Mouse (Mus musculus) forebrain, embryonic 10.5 days (tissue): ENCODE results near the gene 4933405L10Rik. TPM values are rescaled to one million over a fixed set of nuclear protein-coding genes. Genes with fewer than 3 reads are reported as not detected.

Experiments
- DNase-seq: peaks from one replicate; pipeline ENCODE4 v3.0.0-alpha.2; 2017; ENCODE audit warnings: low spot score; ENCODE audit errors: extremely low spot score
- H3K27ac ChIP-seq: fragments of 300-500 bp; sonication (generic); 2 replicates; pipeline ENCODE4 v1.5.1; 2016; ENCODE audit warnings: mild to moderate bottlenecking
- H3K27me3 ChIP-seq: fragments of 300-500 bp; sonication (generic); 2 replicates; pipeline ENCODE4 v1.6.1; 2016; ENCODE audit warnings: mild to moderate bottlenecking; ENCODE audit not compliant: poor library complexity, severe bottlenecking
- H3K36me3 ChIP-seq: fragments of 300-500 bp; sonication (generic); replicated peaks from 2 replicates; pipeline ENCODE4 v1.6.1; 2016; ENCODE audit warnings: mild to moderate bottlenecking, moderate library complexity
- H3K4me1 ChIP-seq: fragments of 300-500 bp; sonication (generic); 2 replicates; pipeline ENCODE4 v1.6.1; 2016
- H3K4me3 ChIP-seq: fragments of 300-500 bp; sonication (generic); 2 replicates; pipeline ENCODE4 v1.5.1; 2016; ENCODE audit warnings: mild to moderate bottlenecking, moderate library complexity
- H3K9me3 ChIP-seq: fragments of 300-500 bp; sonication (generic); 2 replicates; pipeline ENCODE4 v1.6.1; 2016; ENCODE audit warnings: mild to moderate bottlenecking, moderate library complexity
- WGBS: fragments of 180-500 bp; shearing (Covaris S2); methylation state at CpG from one replicate; pipeline ENCODE4 v1.1.7; 2016; 5-methylcytosine and 5-hydroxymethylcytosine counted together
- polyA plus RNA-seq: library from polyadenylated mRNA; unstranded; fragments of >200 nt; fragmentation: Nextera tagmentation; extraction: Ambion mirVana; gene quantifications from 2 replicates; pipeline ENCODE4 v1.2.1, GENCODE M21; 2016

The 4933405L10Rik gene
- polyA plus RNA-seq, 1 experiment from 2014 or later = 0.21 TPM

DNA sequence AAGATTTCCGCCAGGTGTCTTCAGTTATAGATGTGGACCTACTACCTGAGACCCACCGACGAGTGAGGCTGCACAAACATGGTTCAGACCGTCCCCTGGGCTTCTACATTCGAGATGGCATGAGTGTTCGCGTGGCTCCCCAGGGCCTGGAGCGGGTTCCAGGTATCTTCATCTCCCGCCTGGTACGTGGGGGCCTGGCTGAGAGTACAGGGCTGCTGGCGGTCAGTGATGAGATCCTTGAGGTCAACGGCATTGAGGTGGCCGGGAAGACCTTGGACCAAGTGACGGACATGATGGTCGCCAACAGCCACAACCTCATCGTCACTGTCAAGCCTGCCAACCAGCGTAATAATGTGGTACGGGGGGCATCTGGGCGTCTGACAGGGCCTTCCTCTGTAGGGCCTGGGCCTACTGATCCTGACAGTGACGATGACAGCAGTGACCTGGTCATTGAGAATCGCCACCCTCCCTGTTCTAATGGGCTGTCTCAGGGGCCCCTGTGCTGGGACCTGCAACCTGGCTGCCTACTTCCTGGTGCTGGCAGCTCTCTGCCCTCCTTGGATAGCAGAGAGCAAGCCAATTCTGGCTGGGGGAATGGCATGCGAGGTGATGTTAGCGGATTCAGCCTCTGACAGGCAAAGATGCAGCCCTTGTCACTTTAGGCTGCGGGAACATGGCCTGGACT, 4.6 kb upstream of the 4933405L10Rik start:
- Histone ChIP-seq H3K9me3 (no peaks in the 10 kb centered on the region), H3K27ac (no peak overlapping the region), H3K36me3 (peaks cover 57% of the 10 kb centered on the region), H3K27me3 (no peaks in the 10 kb centered on the region), H3K4me1 (peaks cover 61% of the 10 kb centered on the region), H3K4me3 (peak overlapping the region; percentile 77; the same call in 1 of the 2 replicates)
- WGBS = 91% methylated on average over 24 of the region's 24 CpGs
- no peak for DNase-seq

DNA sequence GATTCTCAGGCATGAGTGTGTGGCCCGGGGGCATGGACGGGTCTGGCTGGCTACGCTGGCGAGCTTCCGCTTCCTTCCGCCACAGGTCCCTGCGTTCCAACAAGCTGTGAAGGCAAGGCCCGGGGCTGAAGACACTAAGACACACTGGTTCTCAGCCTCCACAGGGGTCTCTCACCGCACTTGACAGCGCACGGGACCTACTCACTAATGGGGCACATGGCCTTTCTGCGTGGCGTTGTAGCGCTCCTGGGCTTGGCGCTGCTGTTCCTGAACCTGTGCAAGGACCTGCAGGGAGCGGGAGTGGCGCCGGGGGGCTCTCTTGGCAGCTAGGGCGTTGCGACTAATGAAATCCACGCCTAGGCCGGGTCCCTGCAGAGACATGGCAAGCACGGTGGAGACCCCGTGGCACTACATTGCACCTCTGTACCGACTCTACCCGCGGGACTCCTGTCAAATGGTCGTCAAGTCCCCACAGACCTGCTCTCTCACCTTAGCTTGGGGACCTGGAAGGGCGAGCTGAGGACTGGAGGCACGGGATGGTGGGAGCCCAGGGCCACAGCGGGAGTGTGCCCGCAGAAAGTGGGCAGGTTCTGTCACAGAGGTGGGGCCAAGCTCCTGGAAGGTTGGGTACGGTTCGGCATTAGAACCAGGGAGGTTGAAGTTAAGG, 3.2 kb upstream of the 4933405L10Rik start:
- peaks cover 65% of the 10 kb centered on the region for H3K4me1 ChIP-seq

DNA sequence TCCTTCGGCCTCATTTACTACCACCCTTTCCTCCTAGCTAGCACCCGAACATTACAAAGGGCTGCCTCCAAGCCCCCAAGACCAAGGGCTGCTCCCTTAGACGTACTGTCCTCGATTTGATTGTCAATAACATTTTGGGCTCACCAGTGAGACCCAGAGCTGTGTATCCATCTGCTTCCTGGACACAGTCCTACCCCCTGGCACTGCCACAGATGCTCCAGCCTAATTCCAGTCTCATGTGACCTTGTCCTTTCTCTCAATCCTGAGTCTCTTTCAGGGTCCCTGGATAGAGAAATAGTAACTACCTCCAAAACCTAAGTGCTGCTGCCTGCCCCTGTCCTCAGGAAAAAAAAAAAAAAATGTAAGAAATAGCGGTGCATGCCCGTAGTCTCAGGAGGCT, 2.5 kb upstream of the 4933405L10Rik start:
- no peak overlapping the region for H3K27ac ChIP-seq
- no peak for DNase-seq
- H3K4me1 ChIP-seq = peaks cover 58% of the 10 kb centered on the region
- H3K36me3 ChIP-seq = peaks cover 41% of the 10 kb centered on the region
- no peak overlapping the region for H3K4me3 ChIP-seq
- no peaks in the 10 kb centered on the region for H3K9me3 ChIP-seq
- 91% methylated on average over 6 of the region's 6 CpGs for WGBS
- H3K27me3 ChIP-seq = no peaks in the 10 kb centered on the region

More for the DNA sequence above, 3.2 kb upstream of the 4933405L10Rik start:
- no peaks in the 10 kb centered on the region for H3K9me3 ChIP-seq
- 93% methylated on average over 34 of the region's 34 CpGs for WGBS
- no peak for DNase-seq
- no peak overlapping the region for H3K27ac ChIP-seq
- H3K27me3 ChIP-seq = no peaks in the 10 kb centered on the region
- H3K36me3 ChIP-seq = peaks cover 44% of the 10 kb centered on the region
- no peak overlapping the region; the same call in 1 of the 2 replicates for H3K4me3 ChIP-seq

DNA sequence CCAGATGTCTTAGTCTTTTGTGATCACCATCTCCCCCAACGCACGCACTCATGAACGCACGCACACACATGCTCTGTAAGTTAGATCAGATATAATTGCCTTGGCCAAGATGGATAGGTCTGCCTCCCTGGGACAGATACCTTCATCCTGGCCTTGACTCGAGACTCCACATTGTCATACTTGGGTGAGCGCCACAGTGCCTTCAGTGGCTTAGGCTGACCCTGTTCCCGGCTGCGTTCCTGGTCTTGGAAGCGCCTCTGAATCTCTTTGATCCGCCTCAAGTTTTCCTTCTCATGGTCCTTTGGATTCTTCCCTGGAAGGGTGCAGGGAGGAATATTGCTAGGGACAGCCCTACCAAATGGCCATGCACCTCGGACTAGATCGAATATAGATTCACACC, 1.0 kb upstream of the 4933405L10Rik start:
- Histone ChIP-seq H3K4me1 (peaks cover 50% of the 10 kb centered on the region), H3K4me3 (peak overlapping the region; percentile 89), H3K9me3 (no peaks in the 10 kb centered on the region), H3K27ac (no peak overlapping the region), H3K27me3 (no peaks in the 10 kb centered on the region), H3K36me3 (peaks cover 41% of the 10 kb centered on the region)
- DNase-seq = no peak
- 85% methylated on average over 12 of the region's 12 CpGs for WGBS

DNA sequence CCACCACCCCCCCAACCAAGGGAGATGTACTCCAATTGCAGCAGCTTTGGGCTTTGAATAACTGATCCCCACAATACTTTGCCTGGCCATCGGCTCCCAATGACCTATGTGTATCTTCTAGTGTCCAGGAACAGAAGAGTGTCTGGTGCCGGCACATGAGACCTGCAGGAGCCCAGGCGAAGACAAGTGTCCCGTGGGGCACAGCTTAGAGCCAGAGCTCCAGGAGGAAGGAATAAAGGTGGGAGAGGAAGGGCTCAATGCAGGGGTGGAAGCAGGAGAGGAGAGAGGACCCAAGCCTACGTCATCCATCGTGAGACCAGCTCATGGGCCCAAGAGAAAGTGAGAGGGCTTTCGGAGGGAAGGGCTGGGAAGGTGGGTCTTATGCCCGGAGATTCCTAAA, 1.2 kb downstream of the 4933405L10Rik start:
- 0 out of 2 replicates have a peak overlapping the region, but pooled peaks have one; percentile 89 for H3K4me3 ChIP-seq
- peak; percentile 14 for DNase-seq
- no peaks in the 10 kb centered on the region for H3K27me3 ChIP-seq
- peaks cover 34% of the 10 kb centered on the region for H3K4me1 ChIP-seq
- no peaks in the 10 kb centered on the region for H3K9me3 ChIP-seq
- no peak overlapping the region for H3K27ac ChIP-seq
- H3K36me3 ChIP-seq = peaks cover 24% of the 10 kb centered on the region
- 94% methylated on average over 8 of the region's 8 CpGs for WGBS

DNA sequence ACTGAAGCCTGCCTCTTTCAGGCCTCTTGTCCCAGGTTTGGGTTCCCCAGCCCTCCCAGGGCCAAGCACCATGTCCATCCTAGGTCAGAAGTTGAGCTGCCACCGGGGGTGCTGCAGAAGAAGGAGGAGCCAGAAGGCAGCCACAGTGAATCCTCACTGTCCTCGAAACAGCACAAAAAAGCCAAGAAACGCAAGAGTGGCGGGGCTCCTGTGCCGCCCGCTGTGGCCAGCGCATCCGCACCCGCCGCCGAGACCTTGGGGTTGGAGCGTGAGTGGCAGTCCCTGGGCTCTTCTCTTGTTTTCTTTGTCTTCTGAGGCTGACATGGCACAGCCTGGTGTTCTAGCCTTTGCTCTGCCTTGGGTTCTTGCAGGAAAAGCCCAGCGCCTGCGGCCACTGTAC, 1.9 kb downstream of the 4933405L10Rik start:
- Histone ChIP-seq H3K4me1 (peaks cover 30% of the 10 kb centered on the region), H3K27me3 (no peaks in the 10 kb centered on the region), H3K27ac (0 out of 2 replicates have a peak overlapping the region, but pooled peaks have one; percentile 30), H3K4me3 (no peak overlapping the region), H3K36me3 (peaks cover 18% of the 10 kb centered on the region), H3K9me3 (no peaks in the 10 kb centered on the region)
- DNase-seq = peak; percentile 14
- WGBS = 74% methylated on average over 14 of the region's 14 CpGs

DNA sequence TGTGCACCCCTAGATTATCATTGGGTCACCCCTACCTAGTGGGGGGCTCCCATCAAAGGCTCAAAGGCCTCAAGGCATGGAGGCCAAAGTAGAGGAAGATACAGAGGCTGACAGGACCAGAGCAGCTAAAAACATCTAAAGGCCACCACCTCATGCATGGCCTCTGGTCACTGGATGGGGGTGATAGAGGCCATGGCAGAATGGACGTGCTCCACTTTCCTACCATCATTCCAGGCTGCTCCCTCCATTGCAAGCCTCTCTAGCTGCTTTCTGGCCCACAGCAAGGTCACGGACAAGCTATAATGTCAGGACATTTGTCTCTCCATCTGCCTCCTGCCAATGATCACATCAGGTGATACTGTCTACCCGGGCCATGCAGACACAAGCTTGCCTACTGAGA, 4.8 kb downstream of the 4933405L10Rik start:
- Histone ChIP-seq H3K9me3 (no peaks in the 10 kb centered on the region), H3K27ac (no peak overlapping the region), H3K4me1 (peaks cover 11% of the 10 kb centered on the region), H3K27me3 (no peaks in the 10 kb centered on the region), H3K4me3 (no peak overlapping the region), H3K36me3 (peaks cover 19% of the 10 kb centered on the region)
- no peak for DNase-seq
- 84% methylated on average over 3 of the region's 3 CpGs for WGBS

DNA sequence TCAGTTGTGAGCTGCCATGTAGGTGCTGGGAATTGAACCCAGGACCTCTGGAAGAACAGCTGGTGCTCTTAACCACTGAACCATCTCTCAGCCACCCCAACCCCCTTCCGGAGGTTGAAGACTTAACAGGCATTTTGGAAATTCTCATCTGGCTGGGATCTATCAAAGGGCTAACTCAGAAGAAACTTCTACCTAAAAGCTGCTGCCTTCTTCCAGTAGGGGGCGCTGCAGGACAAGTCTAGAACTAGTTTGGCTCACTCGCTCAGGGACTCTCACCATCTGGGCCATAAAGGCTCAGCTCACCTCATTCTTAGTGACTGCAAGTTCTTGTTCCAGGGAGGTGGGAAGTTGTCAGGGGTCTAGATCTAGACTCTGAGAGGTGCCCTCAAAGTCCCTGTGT, 6.7 kb downstream of the 4933405L10Rik start:
- H3K4me1 ChIP-seq = no peaks in the 10 kb centered on the region
- no peaks in the 10 kb centered on the region for H3K9me3 ChIP-seq
- H3K27me3 ChIP-seq = no peaks in the 10 kb centered on the region
- H3K36me3 ChIP-seq = peaks cover 25% of the 10 kb centered on the region
- H3K4me3 ChIP-seq = no peak overlapping the region
- H3K27ac ChIP-seq = no peak overlapping the region
- 11% methylated on average over 3 of the region's 3 CpGs for WGBS
- peak; percentile 84 for DNase-seq

DNA sequence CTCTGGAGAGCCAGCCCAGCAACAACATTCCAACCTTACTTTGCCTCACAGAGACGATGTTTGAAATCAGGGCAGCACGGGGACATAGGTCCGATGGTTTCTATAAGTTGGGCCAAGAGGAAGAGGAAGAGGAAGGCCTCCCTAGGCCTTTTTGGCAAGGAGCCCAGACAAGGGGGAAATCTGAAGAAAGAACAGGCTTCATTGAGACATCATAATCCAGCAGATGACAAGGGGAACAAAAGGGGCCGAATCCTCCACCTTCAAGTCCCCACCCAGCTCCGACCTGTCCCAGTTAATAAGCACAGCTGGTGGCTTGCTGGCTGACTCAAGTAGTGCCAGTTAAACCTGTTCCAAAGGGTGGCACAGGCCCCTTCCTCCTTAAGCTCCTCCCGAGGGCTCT, 7.6 kb downstream of the 4933405L10Rik start:
- no peak for DNase-seq
- 86% methylated on average over 6 of the region's 6 CpGs for WGBS
- Histone ChIP-seq H3K27ac (no peak overlapping the region), H3K36me3 (peaks cover 25% of the 10 kb centered on the region), H3K9me3 (no peaks in the 10 kb centered on the region), H3K4me1 (no peaks in the 10 kb centered on the region), H3K27me3 (no peaks in the 10 kb centered on the region), H3K4me3 (no peak overlapping the region)

DNA sequence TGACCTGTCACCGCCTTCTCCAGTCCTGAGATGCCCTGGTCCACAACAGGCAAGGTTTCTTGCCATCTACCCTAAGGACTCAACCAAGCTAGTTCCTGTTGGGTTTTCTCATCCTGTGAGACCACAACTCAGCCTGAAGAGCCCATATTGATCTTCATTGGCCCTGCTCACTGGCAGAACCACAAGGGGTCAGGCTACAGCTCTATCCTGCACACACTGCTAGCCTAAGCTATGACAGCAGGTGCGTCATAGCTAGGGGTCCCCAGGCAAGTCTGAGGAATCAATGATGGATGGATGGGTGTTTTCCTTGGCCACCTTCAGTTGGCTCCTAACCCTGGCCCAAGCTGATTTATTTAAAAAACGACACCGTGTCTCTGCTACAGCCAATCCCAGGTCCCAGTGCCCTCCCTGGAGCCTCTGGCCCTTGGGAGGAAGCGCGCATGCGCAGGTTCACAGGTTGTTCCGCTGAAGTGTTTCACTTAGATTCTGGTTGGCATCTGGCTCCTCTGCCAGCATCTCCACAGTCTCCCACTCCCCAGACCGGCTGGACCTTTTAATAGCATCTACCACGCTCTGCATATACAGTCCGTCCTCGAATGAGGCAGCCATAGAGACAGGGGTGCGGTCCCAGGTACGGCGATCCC, 9.0 kb downstream of the 4933405L10Rik start:
- H3K4me3 ChIP-seq = no peak overlapping the region
- DNase-seq = no peak
- no peaks in the 10 kb centered on the region for H3K27me3 ChIP-seq
- no peaks in the 10 kb centered on the region for H3K4me1 ChIP-seq
- H3K9me3 ChIP-seq = no peaks in the 10 kb centered on the region
- 92% methylated on average over 15 of the region's 15 CpGs for WGBS
- no peak overlapping the region for H3K27ac ChIP-seq
- peaks cover 33% of the 10 kb centered on the region for H3K36me3 ChIP-seq

DNA sequence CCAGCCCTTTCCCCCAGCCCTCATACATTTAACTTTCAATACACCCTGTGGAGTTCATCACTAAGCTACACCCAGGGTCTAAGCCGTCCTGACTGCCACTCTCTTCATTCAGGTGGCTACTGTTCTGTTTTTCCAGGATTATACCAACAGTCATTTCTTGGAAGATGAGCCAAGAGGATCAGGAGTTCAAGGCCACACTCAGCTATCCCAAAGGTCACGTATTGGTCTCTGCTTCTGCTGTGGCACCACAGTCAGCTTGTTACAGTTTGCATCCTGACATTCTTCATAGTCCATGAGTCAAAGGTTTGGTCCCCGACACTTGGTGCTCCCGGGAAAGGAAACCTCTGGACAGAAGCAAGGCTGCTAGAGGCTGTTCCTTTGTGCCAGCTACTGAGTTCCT, 12.2 kb downstream of the 4933405L10Rik start:
- WGBS = 92% methylated on average over 4 of the region's 4 CpGs
- Histone ChIP-seq H3K27ac (no peak overlapping the region), H3K4me3 (no peak overlapping the region), H3K36me3 (peaks cover 53% of the 10 kb centered on the region), H3K27me3 (no peaks in the 10 kb centered on the region), H3K9me3 (no peaks in the 10 kb centered on the region), H3K4me1 (no peaks in the 10 kb centered on the region)
- no peak for DNase-seq

DNA sequence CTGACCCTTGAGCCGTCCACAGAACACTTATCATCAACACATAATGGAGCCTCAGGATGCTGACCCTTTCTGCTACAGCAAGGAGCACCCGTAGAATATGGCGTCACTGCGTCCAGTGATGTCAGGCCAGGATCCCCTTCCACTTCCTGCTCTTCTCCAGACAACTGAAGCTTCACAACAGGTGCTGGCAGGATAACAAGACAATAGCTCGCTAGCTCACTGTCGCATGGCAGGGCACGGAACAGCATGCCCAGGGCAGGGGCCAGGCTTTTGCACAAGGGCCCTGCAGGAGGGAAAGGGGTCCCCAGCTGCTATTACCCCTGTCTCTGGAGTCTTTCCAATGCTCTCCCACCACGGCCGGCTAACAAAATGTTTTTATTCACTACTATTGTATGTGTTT, 15.4 kb downstream of the 4933405L10Rik start:
- Histone ChIP-seq H3K27ac (no peak overlapping the region), H3K4me1 (no peaks in the 10 kb centered on the region), H3K4me3 (no peak overlapping the region), H3K9me3 (no peaks in the 10 kb centered on the region), H3K36me3 (peaks cover 55% of the 10 kb centered on the region), H3K27me3 (no peaks in the 10 kb centered on the region)
- 93% methylated on average over 9 of the region's 9 CpGs for WGBS
- DNase-seq = no peak

DNA sequence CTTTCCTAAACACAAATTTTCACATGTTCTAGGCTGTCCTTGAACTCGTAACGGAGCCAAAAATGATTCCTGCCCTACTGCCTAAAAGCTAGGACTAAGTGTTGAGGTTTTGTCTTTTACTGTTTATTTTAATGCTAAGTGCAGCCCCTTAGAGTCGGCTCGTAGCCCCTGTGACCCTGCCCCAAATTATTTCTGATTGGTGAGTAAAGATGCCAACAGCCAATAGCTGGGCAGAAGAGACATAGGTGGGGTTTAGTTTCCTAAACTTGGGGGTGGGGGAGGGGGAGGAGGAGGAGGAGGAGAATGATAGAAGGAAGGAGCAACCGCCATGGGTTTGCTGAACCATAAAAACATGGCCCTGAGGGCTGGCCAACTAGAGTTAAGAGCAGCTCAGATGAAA, 18.3 kb downstream of the 4933405L10Rik start:
- Histone ChIP-seq H3K36me3 (peaks cover 57% of the 10 kb centered on the region), H3K9me3 (no peaks in the 10 kb centered on the region), H3K27ac (no peak overlapping the region), H3K4me1 (no peaks in the 10 kb centered on the region), H3K4me3 (no peak overlapping the region), H3K27me3 (no peaks in the 10 kb centered on the region)
- WGBS = 90% methylated on average over 5 of the region's 5 CpGs
- DNase-seq = no peak
